Mouse (Mus musculus) cerebellum, adult 18-20 months (tissue): Measurements from ENCODE around the gene Mrps6.

Experiments used
- DNase-seq, 2 experiments: peaks; one replicate each; pipeline ENCODE4 v3.0.0; 2021

The Mrps6 gene

GRCm38 (mm10) chr16:92127226-92127625 is 69.2 kb downstream of the Mrps6 start:
- DNase-seq = no peak

GRCm38 (mm10) chr16:92127666-92128065 is 69.6 kb downstream of the Mrps6 start:
- DNase-seq = no peak

DNA sequence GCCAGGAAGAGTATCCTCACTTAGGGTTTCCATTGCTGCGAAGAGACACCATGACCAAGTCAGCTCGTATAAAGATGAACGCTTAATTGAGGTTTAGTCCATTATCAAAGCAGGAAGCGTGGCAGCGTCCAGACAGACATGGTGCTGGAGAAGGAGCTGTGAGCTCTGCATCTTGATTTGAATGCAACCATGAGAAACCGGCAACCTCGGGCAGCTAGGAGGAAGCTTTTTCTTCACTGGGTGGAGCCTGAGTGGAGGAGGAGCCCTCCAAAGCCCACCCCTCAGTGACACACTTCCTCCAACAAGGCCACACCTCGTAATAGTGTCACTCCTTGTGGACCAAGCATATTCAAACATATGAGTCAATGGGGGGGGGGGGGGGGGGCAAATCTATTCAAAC is 71.8 kb downstream of the Mrps6 start:
- DNase-seq = no peak

GRCm38 (mm10) chr16:92132511-92132910 is 74.4 kb downstream of the Mrps6 start:
- DNase-seq = no peak

DNA sequence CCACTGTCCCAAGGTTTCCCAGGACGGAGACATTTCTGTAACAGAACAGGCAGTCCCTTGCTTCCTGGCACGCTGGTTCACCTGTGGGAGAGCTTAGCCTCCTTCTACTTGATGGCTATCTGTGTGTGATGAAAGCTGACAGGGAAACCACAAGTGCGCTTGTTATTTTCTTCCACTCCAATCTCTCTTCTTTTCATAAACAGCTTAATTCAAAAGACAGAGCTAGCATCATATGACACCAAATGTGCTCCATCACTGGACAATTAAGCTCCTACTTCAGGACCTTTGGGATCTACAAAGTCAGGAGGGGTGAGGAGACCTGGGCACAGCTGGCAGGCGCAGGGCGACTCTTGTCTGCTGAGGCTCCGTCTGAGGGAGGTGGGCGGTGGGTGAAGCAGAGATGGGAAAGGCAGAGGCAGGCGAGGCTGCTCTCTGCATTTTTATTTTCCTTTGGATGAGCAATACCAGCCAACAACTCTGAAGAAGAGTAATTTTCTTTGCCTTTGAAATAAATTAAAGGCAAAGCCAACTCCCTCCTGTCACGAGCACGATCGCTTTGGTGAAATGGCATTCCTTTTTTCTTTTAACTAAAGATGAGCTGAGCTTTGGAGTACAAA is 76.2 kb downstream of the Mrps6 start:
- no peak for DNase-seq

- DNase-seq = no peak
These were observed 78.2 kb downstream of the Mrps6 start for GRCm38 (mm10) chr16:92136275-92136674.

DNA sequence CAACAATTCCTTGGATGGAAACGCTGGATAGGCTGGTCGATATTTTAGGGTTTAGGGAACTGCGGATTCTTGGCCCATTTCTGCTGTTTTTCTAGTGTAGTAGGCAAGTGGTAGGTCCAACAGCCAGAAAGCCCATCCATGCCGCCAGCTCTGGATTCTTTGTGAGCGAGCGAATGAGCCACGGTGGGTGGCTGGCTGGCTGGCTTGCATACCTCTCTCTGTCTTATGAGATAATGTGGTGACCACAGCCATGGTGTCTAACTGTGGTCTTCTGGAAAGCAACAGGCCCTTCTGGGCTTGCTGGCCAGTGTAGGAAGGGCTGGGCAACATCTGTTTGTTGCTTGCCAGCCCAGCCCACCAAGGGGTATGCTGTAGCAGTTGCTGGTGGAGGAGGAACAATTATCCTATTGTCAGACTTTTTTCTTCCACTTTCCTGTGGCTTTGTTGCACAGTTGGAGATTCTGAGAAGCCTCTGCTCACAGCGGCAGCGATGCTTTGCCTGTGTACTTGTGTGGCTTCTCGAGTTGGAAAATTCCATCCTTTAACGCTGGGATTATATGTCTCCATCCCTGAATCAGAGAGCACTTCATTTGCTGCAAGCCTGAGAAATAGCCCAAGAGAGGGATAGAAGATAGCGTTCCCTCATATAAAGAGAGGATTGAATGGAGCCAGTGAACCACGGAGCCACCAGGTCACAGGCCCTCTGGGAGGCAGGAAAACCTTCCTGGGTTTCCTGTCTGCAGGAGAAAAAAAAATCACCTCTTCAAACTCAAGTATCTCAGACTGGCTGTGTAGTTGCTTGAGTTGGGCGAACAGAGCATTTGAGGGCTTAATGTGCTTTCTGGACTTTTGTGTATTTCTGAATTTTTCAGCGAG is 81.6 kb downstream of the Mrps6 start:
- no peak for DNase-seq

- DNase-seq = no peak
These were observed 82.3 kb downstream of the Mrps6 start for GRCm38 (mm10) chr16:92140328-92140727.

DNA sequence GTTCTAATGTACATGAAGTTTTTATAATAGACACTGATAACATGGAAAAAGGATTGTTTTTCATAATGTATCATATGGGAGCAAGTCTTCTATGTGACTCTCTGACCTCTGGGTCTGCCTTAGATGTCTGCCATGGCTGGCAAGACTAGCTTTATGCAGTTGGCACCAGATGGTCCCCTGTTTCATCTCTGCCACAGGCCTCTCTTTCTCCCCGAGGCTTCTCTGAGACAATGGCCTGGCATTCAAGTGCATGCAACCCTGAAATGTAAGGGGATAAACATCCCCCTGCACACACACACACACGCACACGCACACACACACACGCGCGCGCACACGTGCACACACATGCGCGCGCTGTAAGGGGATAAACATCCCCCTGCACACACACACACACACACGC is 83.0 kb downstream of the Mrps6 start:
- no peak for DNase-seq

GRCm38 (mm10) chr16:92142426-92143012 is 84.4 kb downstream of the Mrps6 start:
- no peak for DNase-seq

DNA sequence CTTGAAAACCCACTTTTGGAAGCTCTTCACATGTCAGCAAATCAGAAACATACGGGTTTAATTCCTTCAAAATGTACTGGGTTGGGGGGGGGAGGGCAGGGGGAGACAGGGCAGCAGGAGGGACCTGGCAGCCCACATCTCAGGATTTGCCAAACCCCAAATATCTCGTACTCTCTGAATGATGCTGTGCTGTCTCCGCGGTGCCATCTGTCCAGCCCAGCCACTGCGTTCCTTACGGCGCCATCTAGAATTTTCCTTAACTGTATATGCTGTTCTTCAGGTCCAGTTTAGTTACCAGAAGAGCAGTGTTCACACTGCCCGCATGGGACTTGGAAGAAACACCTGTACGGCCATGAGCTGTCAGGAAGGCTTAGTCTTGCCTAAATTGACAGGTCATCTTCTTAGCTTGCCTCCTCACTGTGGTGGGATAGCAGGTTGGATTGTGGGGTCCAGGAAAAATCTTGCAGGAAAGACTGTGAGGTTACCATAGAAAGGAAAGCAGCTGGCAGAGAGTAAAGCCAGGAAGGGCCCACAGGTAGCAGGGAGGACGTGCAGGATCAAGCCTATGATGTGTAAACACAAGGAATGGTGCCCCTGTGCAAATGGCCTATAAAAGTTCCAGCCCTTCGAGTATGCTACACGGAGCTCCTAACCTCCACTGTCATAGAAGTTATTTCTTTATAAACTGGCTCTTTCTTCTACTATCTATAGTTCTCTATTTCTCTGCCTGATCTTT is 89.7 kb downstream of the Mrps6 start:
- peak; percentile 28 to 33 for DNase-seq

- no peak for DNase-seq
These were observed 90.3 kb downstream of the Mrps6 start for GRCm38 (mm10) chr16:92148367-92148728.

- DNase-seq = no peak
These were observed 92.9 kb downstream of the Mrps6 start for GRCm38 (mm10) chr16:92150975-92151374.

DNA sequence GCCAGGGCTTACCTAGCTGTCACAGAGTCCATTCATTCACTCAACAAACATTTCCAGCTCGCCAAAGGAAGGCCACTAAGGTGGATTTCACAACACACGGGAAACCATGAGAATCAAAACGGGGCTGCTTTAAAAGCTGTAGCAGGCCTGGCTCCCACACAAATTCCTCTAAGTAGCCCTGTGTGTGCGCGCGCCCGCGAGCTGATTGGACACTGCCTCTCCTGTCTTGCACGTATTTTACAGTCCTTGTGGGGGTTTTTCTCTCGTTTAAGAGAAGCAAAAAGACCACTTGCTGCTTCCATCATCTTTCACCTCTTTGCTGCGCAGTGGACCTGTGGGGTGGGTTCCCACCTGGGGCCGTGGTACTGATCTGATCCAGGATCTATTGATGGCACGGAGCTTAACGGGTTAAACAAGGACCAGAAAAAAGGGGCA is 100.0 kb downstream of the Mrps6 start:
- DNase-seq = peak; percentile 59 to 72

DNA sequence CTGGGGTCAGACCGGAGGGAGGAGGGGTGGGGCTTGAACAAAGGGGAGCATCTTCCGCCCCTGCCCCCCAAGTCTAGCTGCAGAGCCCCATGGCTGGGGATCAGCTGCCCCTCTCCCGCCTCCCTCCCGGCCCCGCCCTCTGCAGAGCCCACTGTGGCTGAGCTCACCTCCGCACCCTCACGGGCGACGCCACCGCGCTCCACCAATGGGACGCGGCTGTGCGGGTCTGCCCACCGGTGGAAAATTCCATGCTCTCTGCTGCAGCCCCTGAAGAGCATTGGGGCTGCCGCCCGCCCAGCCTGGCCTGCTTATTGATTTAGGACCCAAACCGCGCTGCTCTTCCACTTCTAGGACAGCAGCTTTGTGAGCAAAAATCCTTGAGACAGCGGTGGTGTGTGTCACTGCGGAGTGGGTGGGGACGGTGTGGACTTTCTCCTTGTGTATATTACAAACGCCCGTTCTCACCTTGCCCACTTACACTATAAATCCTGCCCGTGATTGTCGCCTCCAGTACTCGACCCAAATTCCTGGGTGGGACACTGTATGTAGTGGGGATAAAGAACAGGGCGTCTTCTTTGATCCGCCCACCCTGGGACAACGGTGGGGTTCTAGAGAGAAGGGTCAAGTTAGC is 100.5 kb downstream of the Mrps6 start:
- DNase-seq = peak; percentile 87 to 93

DNA sequence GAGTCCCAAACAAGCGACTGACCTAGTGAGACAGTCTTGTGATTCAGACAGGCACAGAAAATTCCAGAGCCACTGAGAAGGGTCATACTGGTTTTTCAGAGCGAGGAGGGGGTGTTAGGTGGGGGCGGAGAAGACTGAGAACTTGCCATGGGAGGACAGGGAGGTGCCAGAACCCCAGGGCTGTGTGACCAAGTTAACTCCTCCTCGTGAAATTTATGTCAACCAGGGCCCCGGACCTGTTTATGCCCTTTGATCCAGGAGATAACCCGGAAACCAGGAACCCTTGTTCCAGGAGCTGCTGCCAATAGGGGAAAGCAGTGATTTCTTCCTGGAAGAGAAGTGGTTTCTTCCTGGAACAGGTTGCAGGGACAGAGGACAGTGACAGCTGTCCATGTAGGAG is 101.0 kb downstream of the Mrps6 start:
- DNase-seq = peak; percentile 32 to 46
